Mouse (Mus musculus): Measurements from ENCODE around the gene Ap3b2. TPM values are rescaled to one million over a fixed set of nuclear protein-coding genes. Genes with fewer than 3 reads are reported as not detected.

Gene Ap3b2
- polyA plus RNA-seq (2015; fragmentation: Nextera tagmentation; extraction: Ambion mirVana) = 2.3 and 2.7 TPM in 2 replicates

- Histone ChIP-seq H3K9me3 (ENCODE audit: control insufficient read depth) (no peaks in the 10 kb centered on the region), H3K9ac (ENCODE audit: low read depth, low read length) (no peak within 1 kb of the TSS), H3K4me1 (replicated peaks; ENCODE audit: control insufficient read depth, insufficient read depth, low read length) (no peaks in the 10 kb centered on the region; the same call in 1 of the 2 replicates), H3K27me3 (replicated peaks; ENCODE audit: control insufficient read depth, insufficient read depth, low read length) (peaks cover 28% of the 10 kb centered on the region), H3K4me3 (ENCODE audit: low read depth, low read length) (peak within 1 kb of the TSS; percentile 46), H3K4me2 (replicated peaks; ENCODE audit: low read depth) (peak within 1 kb of the TSS; percentile 83), H3K36me3 (ENCODE audit: control insufficient read depth, insufficient read depth) (no peaks in the 10 kb centered on the region), H3K27ac (ENCODE audit: low read depth, low read length) (no peak within 1 kb of the TSS; the same call in 1 of the 2 replicates)
- no peak for TF ChIP-seq CTCF (IDR thresholded peaks at IDR 0.05; ENCODE audit: low read depth)
- WGBS = under 1% methylated on average over 51 of the region's 57 CpGs
- peak; percentile 69 for ATAC-seq
These were observed at the start of gene Ap3b2 for GRCm38 (mm10) chr7:81493331-81494021. Ap3b2 (minus strand) TSS chr7:81493925.

GRCm38 (mm10) chr7:81542934-81543333 lies 49.2 kb upstream of the Ap3b2 start:
- H3K27me3 ChIP-seq (replicated peaks; ENCODE audit: control insufficient read depth, insufficient read depth, low read length) = no peaks in the 10 kb centered on the region
- WGBS = 50% methylated on average over 8 of the region's 8 CpGs
- H3K4me1 ChIP-seq (replicated peaks; ENCODE audit: control insufficient read depth, insufficient read depth, low read length) = no peaks in the 10 kb centered on the region

GRCm38 (mm10) chr7:81541924-81542524 lies 48.3 kb upstream of the Ap3b2 start:
- WGBS = 86% methylated on average over 7 of the region's 7 CpGs
- Histone ChIP-seq H3K4me1 (replicated peaks; ENCODE audit: control insufficient read depth, insufficient read depth, low read length) (no peaks in the 10 kb centered on the region), H3K27ac (ENCODE audit: low read depth, low read length) (no peak overlapping the region), H3K9me3 (ENCODE audit: control insufficient read depth) (no peaks in the 10 kb centered on the region), H3K4me3 (ENCODE audit: low read depth, low read length) (no peak overlapping the region), H3K4me2 (replicated peaks; ENCODE audit: low read depth) (no peak overlapping the region), H3K27me3 (replicated peaks; ENCODE audit: control insufficient read depth, insufficient read depth, low read length) (no peaks in the 10 kb centered on the region), H3K36me3 (ENCODE audit: control insufficient read depth, insufficient read depth) (no peaks in the 10 kb centered on the region), H3K9ac (ENCODE audit: low read depth, low read length) (no peak overlapping the region)
- TF ChIP-seq CTCF (IDR thresholded peaks at IDR 0.05; ENCODE audit: low read depth) = no peak
- ATAC-seq = no peak

More at GRCm38 (mm10) chr7:81542934-81543333, 49.2 kb upstream of the Ap3b2 start:
- no peaks in the 10 kb centered on the region for H3K36me3 ChIP-seq (ENCODE audit: control insufficient read depth, insufficient read depth)
- no peak for TF ChIP-seq CTCF (IDR thresholded peaks at IDR 0.05; ENCODE audit: low read depth)
- H3K4me2 ChIP-seq (replicated peaks; ENCODE audit: low read depth) = no peak overlapping the region
- H3K27ac ChIP-seq (ENCODE audit: low read depth, low read length) = no peak overlapping the region
- no peaks in the 10 kb centered on the region for H3K9me3 ChIP-seq (ENCODE audit: control insufficient read depth)
- no peak overlapping the region for H3K9ac ChIP-seq (ENCODE audit: low read depth, low read length)
- H3K4me3 ChIP-seq (ENCODE audit: low read depth, low read length) = no peak overlapping the region
- no peak for ATAC-seq

GRCm38 (mm10) chr7:81540999-81541398 lies 47.3 kb upstream of the Ap3b2 start:
- no peak for TF ChIP-seq CTCF (IDR thresholded peaks at IDR 0.05; ENCODE audit: low read depth)
- Histone ChIP-seq H3K4me1 (replicated peaks; ENCODE audit: control insufficient read depth, insufficient read depth, low read length) (no peaks in the 10 kb centered on the region), H3K27ac (ENCODE audit: low read depth, low read length) (no peak overlapping the region), H3K9me3 (ENCODE audit: control insufficient read depth) (no peaks in the 10 kb centered on the region), H3K4me2 (replicated peaks; ENCODE audit: low read depth) (no peak overlapping the region), H3K27me3 (replicated peaks; ENCODE audit: control insufficient read depth, insufficient read depth, low read length) (no peaks in the 10 kb centered on the region), H3K36me3 (ENCODE audit: control insufficient read depth, insufficient read depth) (0 out of 2 replicates have a peak, but pooled peaks cover under 1% of the 10 kb centered on the region), H3K4me3 (ENCODE audit: low read depth, low read length) (no peak overlapping the region), H3K9ac (ENCODE audit: low read depth, low read length) (no peak overlapping the region)
- no peak for ATAC-seq
- WGBS = 65% methylated on average over 1 of the region's 1 CpGs

DNA sequence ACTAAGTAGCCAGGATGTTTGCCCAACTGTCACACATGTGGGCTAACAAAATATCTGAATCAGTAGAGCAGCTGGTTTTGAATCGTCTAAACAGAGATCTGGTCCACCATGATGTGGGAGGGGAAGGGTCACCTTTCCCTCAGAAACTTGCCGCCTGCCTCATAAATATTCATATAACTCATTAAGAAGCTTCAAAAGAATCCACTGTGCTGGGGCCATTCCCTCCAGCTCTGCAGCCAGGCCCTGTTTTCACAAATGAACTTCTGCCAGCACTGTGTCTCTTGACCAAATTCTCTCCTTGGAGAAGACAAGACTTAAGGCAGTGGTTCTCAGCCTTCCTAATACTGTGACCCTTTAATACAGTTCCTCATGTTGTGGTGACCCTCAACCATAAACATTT lies 45.8 kb upstream of the Ap3b2 start:
- no peak for TF ChIP-seq CTCF (IDR thresholded peaks at IDR 0.05; ENCODE audit: low read depth)
- Histone ChIP-seq H3K36me3 (ENCODE audit: control insufficient read depth, insufficient read depth) (0 out of 2 replicates have a peak, but pooled peaks cover 7% of the 10 kb centered on the region), H3K9me3 (ENCODE audit: control insufficient read depth) (no peaks in the 10 kb centered on the region), H3K27me3 (replicated peaks; ENCODE audit: control insufficient read depth, insufficient read depth, low read length) (no peaks in the 10 kb centered on the region), H3K4me1 (replicated peaks; ENCODE audit: control insufficient read depth, insufficient read depth, low read length) (no peaks in the 10 kb centered on the region), H3K4me2 (replicated peaks; ENCODE audit: low read depth) (no peak overlapping the region), H3K4me3 (ENCODE audit: low read depth, low read length) (no peak overlapping the region), H3K27ac (ENCODE audit: low read depth, low read length) (no peak overlapping the region), H3K9ac (ENCODE audit: low read depth, low read length) (no peak overlapping the region)
- 54% methylated on average over 2 of the region's 2 CpGs for WGBS
- no peak for ATAC-seq

- H3K9ac ChIP-seq (ENCODE audit: low read depth, low read length) = no peak overlapping the region
- WGBS = 79% methylated on average over 2 of the region's 2 CpGs
- H3K36me3 ChIP-seq (ENCODE audit: control insufficient read depth, insufficient read depth) = peaks cover 19% of the 10 kb centered on the region
- H3K4me1 ChIP-seq (replicated peaks; ENCODE audit: control insufficient read depth, insufficient read depth, low read length) = no peaks in the 10 kb centered on the region
- no peak overlapping the region for H3K4me3 ChIP-seq (ENCODE audit: low read depth, low read length)
- no peak overlapping the region for H3K4me2 ChIP-seq (replicated peaks; ENCODE audit: low read depth)
- H3K27me3 ChIP-seq (replicated peaks; ENCODE audit: control insufficient read depth, insufficient read depth, low read length) = no peaks in the 10 kb centered on the region
- no peak for TF ChIP-seq CTCF (IDR thresholded peaks at IDR 0.05; ENCODE audit: low read depth)
- no peak for ATAC-seq
- H3K9me3 ChIP-seq (ENCODE audit: control insufficient read depth) = no peaks in the 10 kb centered on the region
- no peak overlapping the region for H3K27ac ChIP-seq (ENCODE audit: low read depth, low read length)
These were observed 44.4 kb upstream of the Ap3b2 start for GRCm38 (mm10) chr7:81538070-81538675.

Data from intestine, postnatal 0 days (tissue).